Mouse (Mus musculus): ENCODE data around the gene Cand1.

DNA sequence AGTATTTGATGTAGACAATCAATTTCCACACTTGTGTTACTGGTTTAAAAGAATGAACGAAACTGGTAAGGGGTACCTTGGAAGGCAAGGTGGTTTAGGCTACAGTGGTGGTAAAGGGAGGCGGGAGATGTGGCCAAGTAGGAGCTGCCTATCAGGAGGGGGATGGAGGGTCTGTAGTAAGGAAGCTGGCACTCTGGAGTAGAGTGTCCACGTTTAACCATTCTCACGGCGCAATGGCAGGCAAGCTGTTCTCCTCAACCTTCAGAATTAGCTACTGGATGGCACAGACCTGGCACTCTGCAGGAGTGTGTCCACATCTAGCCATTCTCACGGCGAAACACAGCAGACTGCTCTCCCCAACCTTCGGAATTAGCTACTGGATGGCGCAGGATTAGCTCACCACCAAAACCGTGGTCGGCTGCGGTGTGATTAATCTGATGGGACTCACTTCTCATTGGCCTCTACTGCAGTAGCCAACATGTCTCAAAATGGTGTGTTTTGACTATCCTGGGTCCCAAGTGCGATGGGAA is 42.2 kb downstream of the Cand1 start:
- TF ChIP-seq POLR2A (IDR thresholded peaks at IDR 0.05; ENCODE audit: extremely low read depth, insufficient read depth, low read length) = no peak
- no peak for TF ChIP-seq CTCF (IDR thresholded peaks at IDR 0.05; ENCODE audit: low read depth, low read length)

All from liver, adult 2 months (tissue).